Mouse (Mus musculus): ENCODE data around the gene Sh3gl2.

GRCm38 (mm10) chr4:85334688-85335200 is 129.8 kb downstream of the Sh3gl2 start:
- no peak for TF ChIP-seq POLR2A (IDR thresholded peaks at IDR 0.05; ENCODE audit: borderline replicate concordance, low read depth, low read length)
- TF ChIP-seq CTCF (IDR thresholded peaks at IDR 0.05; ENCODE audit: low read depth, low read length), result no peak
